ENCODE assay signal across 8 mouse cellular contexts in genomic region chr4:149890551-149890950, GRCm38 (mm10).
DNase-seq lines count a peak whose midpoint lies in the region; ATAC-seq lines count a peak whose summit lies in the region.

No protein-coding gene starts in this region.

- H3K4me2 ChIP-seq in embryonic facial prominence, embryonic 14.5 days (ENCODE audit: low read depth, low read length) = no peak overlapping the region
- H3K4me2 ChIP-seq in limb, embryonic 12.5 days = peak overlapping the region; percentile 17

- H3K9me3 ChIP-seq in embryonic facial prominence, embryonic 14.5 days (ENCODE audit: control insufficient read depth, low read length) = no peaks in the 10 kb centered on the region
- H3K9me3 ChIP-seq in limb, embryonic 12.5 days = no peaks in the 10 kb centered on the region

- no peak overlapping the region for H3K4me3 ChIP-seq in embryonic facial prominence, embryonic 14.5 days (ENCODE audit: low read depth, low read length)
- no peak overlapping the region for H3K4me3 ChIP-seq in limb, embryonic 12.5 days (replicated peaks)

- no peak; the same call in 1 of the 2 replicates for ATAC-seq in embryonic facial prominence, embryonic 14.5 days (ENCODE audit: low read depth)
- ATAC-seq in limb, embryonic 12.5 days (ENCODE audit: insufficient number of reproducible peaks, insufficient read depth, low FRiP score, low TSS enrichment, low read depth) = no peak

- H3K36me3 ChIP-seq in embryonic facial prominence, embryonic 14.5 days (ENCODE audit: control insufficient read depth, insufficient read depth, low read length) = no peaks in the 10 kb centered on the region
- no peaks in the 10 kb centered on the region for H3K36me3 ChIP-seq in limb, embryonic 12.5 days

- intact Hi-C loops in heart, postnatal 36 days (cut with DNase I) = loop anchor here (2.0 kb wide), 1 partner anchor 64 kb away; the partner anchor contains the start of gene Spsb1

- DNase-seq in embryo, embryonic 11 days = peak; percentile 57
- no peak for DNase-seq in embryo, embryonic 10 days (ENCODE audit: low spot score)
- peak; percentile 87 for DNase-seq in embryonic facial prominence, embryonic 14.5 days (ENCODE audit: low spot score)
- DNase-seq in heart, postnatal 36 days = peak; percentile 56 to 70
- no peak for DNase-seq in thymus, postnatal 36 days
- DNase-seq in frontal cortex, postnatal 25 days (ENCODE audit: low spot score in 2 of 2) = no peak
- no peak for DNase-seq in cerebellum, postnatal 36 days

- H3K27ac ChIP-seq in embryonic facial prominence, embryonic 14.5 days (replicated peaks; ENCODE audit: low read depth, low read length) = peak overlapping the region; percentile 77
- peak overlapping the region; percentile 97 for H3K27ac ChIP-seq in limb, embryonic 12.5 days

- H3K9ac ChIP-seq in embryonic facial prominence, embryonic 14.5 days (ENCODE audit: low read depth, low read length) = no peak overlapping the region
- no peak overlapping the region for H3K9ac ChIP-seq in limb, embryonic 12.5 days (replicated peaks)

- peaks cover 59% of the 10 kb centered on the region for H3K4me1 ChIP-seq in embryonic facial prominence, embryonic 14.5 days (ENCODE audit: control insufficient read depth, insufficient read depth, low read length)
- H3K4me1 ChIP-seq in limb, embryonic 12.5 days (replicated peaks) = peaks cover 90% of the 10 kb centered on the region

- H3K27me3 ChIP-seq in embryonic facial prominence, embryonic 14.5 days (replicated peaks; ENCODE audit: control insufficient read depth, insufficient read depth, low read length) = no peaks in the 10 kb centered on the region
- H3K27me3 ChIP-seq in limb, embryonic 12.5 days = no peaks in the 10 kb centered on the region

- WGBS in embryonic facial prominence, embryonic 14.5 days = 19% methylated on average over 8 of the region's 8 CpGs
- WGBS in limb, embryonic 12.5 days = 3% methylated on average over 8 of the region's 8 CpGs

Comparison
In these comparisons a context has a peak if more than half of its experiments do, and no peak if none do; other contexts are left out.
1. DNase-seq: peak in embryo, embryonic 11 days (single experiment), embryonic facial prominence, embryonic 14.5 days (single experiment) and heart, postnatal 36 days (2 of 2); none in embryo, embryonic 10 days (single experiment), thymus, postnatal 36 days (0 of 2), frontal cortex, postnatal 25 days (0 of 2) and cerebellum, postnatal 36 days (0 of 2).